In the genomic region with DNA sequence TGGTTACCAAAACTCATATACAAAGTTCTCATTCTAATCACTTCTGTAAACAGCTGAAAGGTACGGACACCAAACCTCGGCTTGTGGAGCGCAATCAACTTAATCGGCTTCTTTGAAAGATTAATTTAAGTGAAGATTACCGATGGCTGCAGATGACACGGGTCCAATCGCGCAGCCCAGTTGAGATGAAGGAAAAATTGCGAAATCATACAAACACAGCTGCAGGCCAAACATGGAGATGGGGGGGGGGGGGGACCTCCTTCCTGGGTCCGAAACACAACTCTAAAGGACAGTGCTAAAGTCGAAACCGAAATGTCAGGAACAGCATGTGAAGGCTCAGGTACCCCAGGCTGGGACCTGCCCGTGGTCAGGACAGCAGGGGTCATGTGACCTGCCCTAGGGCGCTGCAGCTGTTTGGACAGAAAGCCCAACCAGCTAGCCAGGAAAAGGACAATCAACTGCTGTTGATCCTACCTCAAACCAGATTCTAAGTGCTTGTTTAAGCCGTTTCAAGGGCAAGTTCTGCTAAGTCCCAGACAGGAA, we compare ENCODE assay signal across 20 mouse cellular contexts. TPM values are rescaled to one million over a fixed set of nuclear protein-coding genes. Genes with fewer than 3 reads are reported as not detected.
DNase-seq lines count a peak whose midpoint lies in the region; ATAC-seq and TF ChIP-seq lines count a peak whose summit lies in the region.
"Had no signal": no experiment of that assay in that cellular context is flagged by ENCODE, and none has a peak within 500 bp of the region (broad histone marks: within the 10 kb centered on the region; RNA-seq: fewer than 3 reads in every experiment).

No protein-coding gene starts in this region.

- H3K27ac ChIP-seq in intestine, postnatal 0 days (ENCODE audit: low read depth, low read length): no peak overlapping the region
- H3K27ac ChIP-seq in intestine, embryonic 16.5 days (ENCODE audit: low read length): no peak overlapping the region; the same call in 1 of the 2 replicates
- no peak overlapping the region; the same call in 1 of the 2 replicates for H3K27ac ChIP-seq in testis, adult 2 months (ENCODE audit: control insufficient read depth, insufficient read depth, low read depth, low read length)
- H3K27ac ChIP-seq in liver, embryonic 14.5 days: no peak overlapping the region
- no peak overlapping the region for H3K27ac ChIP-seq in forebrain, embryonic 16.5 days (ENCODE audit: low read length)
- H3K27ac ChIP-seq: heart, embryonic 15.5 days; hindbrain, embryonic 10.5 days; left cerebral cortex, adult 2 months; limb, embryonic 13.5 days; neural tube, embryonic 13.5 days had no signal

- H3K4me2 ChIP-seq in intestine, postnatal 0 days (replicated peaks; ENCODE audit: low read depth): 0 out of 2 replicates have a peak overlapping the region, but pooled peaks have one; percentile 9
- H3K4me2 ChIP-seq in intestine, embryonic 16.5 days (ENCODE audit: low read depth, low read length): no peak overlapping the region
- no peak overlapping the region; the same call in 1 of the 2 replicates for H3K4me2 ChIP-seq in liver, embryonic 14.5 days (ENCODE audit: low read depth)
- H3K4me2 ChIP-seq in forebrain, embryonic 16.5 days (ENCODE audit: low read length): no peak overlapping the region
- H3K4me2 ChIP-seq: heart, embryonic 15.5 days; limb, embryonic 13.5 days; neural tube, embryonic 13.5 days had no signal

- no peak for DNase-seq in testis, postnatal 10 days (ENCODE audit: low spot score)
- DNase-seq in liver, embryonic 14.5 days (ENCODE audit: low read depth in 3 of 3, low spot score in 3 of 3): no peak
- no peak for DNase-seq in right cerebral cortex, postnatal 36 days (ENCODE audit: low spot score in 2 of 2)
- DNase-seq in cerebellum, postnatal 36 days: no peak
- DNase-seq: adrenal gland, postnatal 25 days; cerebellum, adult 9-11 months; forebrain, postnatal 0 days; spleen, adult 18-20 months had no signal

- no peak for TF ChIP-seq EP300 in liver, embryonic 14.5 days (IDR thresholded peaks at IDR 0.05; ENCODE audit: low read depth)

- no peak overlapping the region for H3K9ac ChIP-seq in intestine, postnatal 0 days (ENCODE audit: low read depth, low read length)
- no peak overlapping the region for H3K9ac ChIP-seq in intestine, embryonic 16.5 days (ENCODE audit: low read depth, low read length)
- no peak overlapping the region for H3K9ac ChIP-seq in liver, embryonic 14.5 days (replicated peaks)
- H3K9ac ChIP-seq in forebrain, embryonic 16.5 days (replicated peaks; ENCODE audit: low read depth, low read length): no peak overlapping the region
- H3K9ac ChIP-seq: forebrain, postnatal 0 days; heart, embryonic 15.5 days; limb, embryonic 13.5 days; neural tube, embryonic 13.5 days had no signal

- H3K9me3 ChIP-seq in intestine, postnatal 0 days (ENCODE audit: control insufficient read depth): no peaks in the 10 kb centered on the region
- H3K9me3 ChIP-seq in intestine, embryonic 16.5 days (ENCODE audit: control insufficient read depth, low read length): no peaks in the 10 kb centered on the region
- no peaks in the 10 kb centered on the region for H3K9me3 ChIP-seq in liver, embryonic 14.5 days (ENCODE audit: control insufficient read depth, low read length)
- no peaks in the 10 kb centered on the region for H3K9me3 ChIP-seq in forebrain, embryonic 16.5 days (ENCODE audit: control insufficient read depth, low read length)
- H3K9me3 ChIP-seq: heart, embryonic 15.5 days; hindbrain, embryonic 10.5 days; limb, embryonic 13.5 days had no signal

- no peaks in the 10 kb centered on the region; the same call in 1 of the 2 replicates for H3K36me3 ChIP-seq in intestine, postnatal 0 days (ENCODE audit: control insufficient read depth, insufficient read depth)
- peaks cover 2% of the 10 kb centered on the region; the same call in 1 of the 2 replicates for H3K36me3 ChIP-seq in intestine, embryonic 16.5 days (ENCODE audit: control insufficient read depth, insufficient read depth, low read length)
- no peaks in the 10 kb centered on the region for H3K36me3 ChIP-seq in testis, adult 2 months (ENCODE audit: control insufficient read depth, insufficient read depth, low read length)
- no peaks in the 10 kb centered on the region for H3K36me3 ChIP-seq in liver, embryonic 14.5 days (replicated peaks; ENCODE audit: control insufficient read depth, insufficient read depth, low read depth)
- H3K36me3 ChIP-seq in forebrain, embryonic 16.5 days (ENCODE audit: control insufficient read depth, insufficient read depth): no peaks in the 10 kb centered on the region
- H3K36me3 ChIP-seq: heart, embryonic 15.5 days; hindbrain, embryonic 10.5 days; limb, embryonic 13.5 days; neural tube, embryonic 13.5 days had no signal

- no peak for TF ChIP-seq POLR2A in testis, adult 2 months (IDR thresholded peaks at IDR 0.05; ENCODE audit: control insufficient read depth, low read depth, low read length)

- WGBS in intestine, postnatal 0 days: 55% methylated on average over 15 of the region's 15 CpGs
- 79% methylated on average over 15 of the region's 15 CpGs for WGBS in intestine, embryonic 16.5 days
- 60% methylated on average over 15 of the region's 15 CpGs for WGBS in liver, embryonic 14.5 days (ENCODE audit: insufficient replicate concordance)
- WGBS in forebrain, embryonic 16.5 days: 90% methylated on average over 15 of the region's 15 CpGs

- ATAC-seq in intestine, postnatal 0 days: peak; percentile 22; the same call in 1 of the 2 replicates
- no peak; the same call in 1 of the 2 replicates for ATAC-seq in intestine, embryonic 16.5 days
- ATAC-seq in liver, embryonic 14.5 days (ENCODE audit: insufficient read depth): peak; percentile 53; the same call in 1 of the 2 replicates
- ATAC-seq in forebrain, embryonic 16.5 days: no peak
- ATAC-seq: forebrain, postnatal 0 days; inflammation-experienced regulatory T-cells, adult 6 months had no signal

- no peaks in the 10 kb centered on the region for H3K4me1 ChIP-seq in intestine, postnatal 0 days (replicated peaks; ENCODE audit: control insufficient read depth, insufficient read depth, low read length)
- peaks cover 8% of the 10 kb centered on the region; the same call in 1 of the 2 replicates for H3K4me1 ChIP-seq in intestine, embryonic 16.5 days (ENCODE audit: control insufficient read depth, insufficient read depth, low read length)
- H3K4me1 ChIP-seq in testis, adult 2 months (ENCODE audit: control insufficient read depth, insufficient read depth, low read length): peaks cover 7% of the 10 kb centered on the region
- H3K4me1 ChIP-seq in liver, embryonic 14.5 days (replicated peaks; ENCODE audit: control insufficient read depth in 2 of 2, insufficient read depth in 2 of 2, low read length in 1 of 2): peaks cover 0 to 5% of the 10 kb centered on the region in 2 experiments; a peak in 1 of 4 replicates
- H3K4me1 ChIP-seq in forebrain, embryonic 16.5 days (replicated peaks; ENCODE audit: control insufficient read depth, insufficient read depth, low read length): no peaks in the 10 kb centered on the region
- H3K4me1 ChIP-seq: heart, embryonic 15.5 days; hindbrain, embryonic 10.5 days; limb, embryonic 13.5 days; neural tube, embryonic 13.5 days had no signal

- H3K4me3 ChIP-seq in intestine, postnatal 0 days (ENCODE audit: low read depth, low read length): no peak overlapping the region
- no peak overlapping the region for H3K4me3 ChIP-seq in intestine, embryonic 16.5 days (ENCODE audit: low read length)
- peak overlapping the region; percentile 56 for H3K4me3 ChIP-seq in testis, adult 2 months (ENCODE audit: control insufficient read depth, low read depth, low read length)
- H3K4me3 ChIP-seq in liver, embryonic 14.5 days (ENCODE audit: insufficient read depth in 1 of 2, low read depth in 2 of 2, low read length in 2 of 2): no peak overlapping the region
- H3K4me3 ChIP-seq in forebrain, embryonic 16.5 days (replicated peaks; ENCODE audit: low read length): no peak overlapping the region
- H3K4me3 ChIP-seq: erythroblast, embryonic 14.5 days; heart, embryonic 15.5 days; hindbrain, embryonic 10.5 days; layer of hippocampus, adult 2 months; left cerebral cortex, adult 2 months; limb, embryonic 13.5 days; neural tube, embryonic 13.5 days had no signal

- H3K27me3 ChIP-seq in intestine, postnatal 0 days (replicated peaks; ENCODE audit: control insufficient read depth, insufficient read depth, low read length): no peaks in the 10 kb centered on the region
- no peaks in the 10 kb centered on the region for H3K27me3 ChIP-seq in intestine, embryonic 16.5 days (replicated peaks; ENCODE audit: control insufficient read depth, insufficient read depth, low read length)
- no peaks in the 10 kb centered on the region for H3K27me3 ChIP-seq in testis, adult 2 months (ENCODE audit: control insufficient read depth, insufficient read depth, low read length)
- H3K27me3 ChIP-seq in liver, embryonic 14.5 days (ENCODE audit: control insufficient read depth, insufficient read depth, low read length): no peaks in the 10 kb centered on the region
- no peaks in the 10 kb centered on the region for H3K27me3 ChIP-seq in forebrain, embryonic 16.5 days (replicated peaks; ENCODE audit: control insufficient read depth, insufficient read depth, low read length)
- H3K27me3 ChIP-seq: heart, embryonic 15.5 days; limb, embryonic 13.5 days; neural tube, embryonic 13.5 days had no signal

- TF ChIP-seq CTCF in intestine, postnatal 0 days (IDR thresholded peaks at IDR 0.05; ENCODE audit: low read depth): no peak
- TF ChIP-seq CTCF in testis, adult 2 months (IDR thresholded peaks at IDR 0.05; ENCODE audit: control insufficient read depth, insufficient read depth, insufficient replicate concordance, low read depth, low read length): no peak
- no peak for TF ChIP-seq CTCF in liver, embryonic 14.5 days (IDR thresholded peaks at IDR 0.05; ENCODE audit: low read depth)

RNA-seq across cellular contexts. Expression of a gene that starts 44.7 kb away (rescaled TPM):
- polyA plus RNA-seq in intestine, postnatal 0 days (2015; fragmentation: Nextera tagmentation; extraction: Ambion mirVana): 11.3 and 14.0 TPM in 2 replicates
- 23.1 and 27.0 TPM in 2 replicates for polyA plus RNA-seq in intestine, embryonic 16.5 days (2015; fragmentation: Nextera tagmentation; extraction: Ambion mirVana)
- 1.4 and 1.5 TPM in 2 replicates for polyA plus RNA-seq in testis, adult 2 months (2012; rRNA removed)
- polyA plus RNA-seq in liver, embryonic 14.5 days (2012; rRNA removed): 0.47 and 0.63 TPM in 2 replicates
- 0.83 and 1.0 TPM in 2 replicates for polyA plus RNA-seq in liver, embryonic 14.5 days (2014; fragmentation: Nextera tagmentation; extraction: Ambion mirVana)
- polyA plus RNA-seq in forebrain, embryonic 16.5 days (2015; fragmentation: Nextera tagmentation; extraction: Ambion mirVana): 8.1 and 10.6 TPM in 2 replicates

Comparison
In these comparisons a context has a peak if more than half of its experiments do, and no peak if none do; other contexts are left out.
1. ATAC-seq: peak in intestine, postnatal 0 days (single experiment) and liver, embryonic 14.5 days (single experiment); none in intestine, embryonic 16.5 days (single experiment) and forebrain, embryonic 16.5 days (single experiment).